Mouse (Mus musculus) forebrain, embryonic 10.5 days (tissue): Measurements from ENCODE around the gene Mprip. TPM values are rescaled to one million over a fixed set of nuclear protein-coding genes. Genes with fewer than 3 reads are reported as not detected.
"Not testable (repeated sequence)": the region's sequence is repeated elsewhere in the genome, so short reads cannot be mapped to it uniquely, and the experiment has no call there.

ENCODE experiments used
- DNase-seq: peaks from one replicate; pipeline ENCODE4 v3.0.0-alpha.2; 2017; ENCODE audit warnings: low spot score; ENCODE audit errors: extremely low spot score
- H3K27ac ChIP-seq: fragments of 300-500 bp; sonication (generic); 2 replicates; pipeline ENCODE4 v1.5.1; 2016; ENCODE audit warnings: mild to moderate bottlenecking
- H3K27me3 ChIP-seq: fragments of 300-500 bp; sonication (generic); 2 replicates; pipeline ENCODE4 v1.6.1; 2016; ENCODE audit warnings: mild to moderate bottlenecking; ENCODE audit not compliant: poor library complexity, severe bottlenecking
- H3K36me3 ChIP-seq: fragments of 300-500 bp; sonication (generic); replicated peaks from 2 replicates; pipeline ENCODE4 v1.6.1; 2016; ENCODE audit warnings: mild to moderate bottlenecking, moderate library complexity
- H3K4me1 ChIP-seq: fragments of 300-500 bp; sonication (generic); 2 replicates; pipeline ENCODE4 v1.6.1; 2016
- H3K4me3 ChIP-seq: fragments of 300-500 bp; sonication (generic); 2 replicates; pipeline ENCODE4 v1.5.1; 2016; ENCODE audit warnings: mild to moderate bottlenecking, moderate library complexity
- H3K9me3 ChIP-seq: fragments of 300-500 bp; sonication (generic); 2 replicates; pipeline ENCODE4 v1.6.1; 2016; ENCODE audit warnings: mild to moderate bottlenecking, moderate library complexity
- whole genome bisulfite sequencing: fragments of 180-500 bp; shearing (Covaris S2); methylation state at CpG from one replicate; pipeline ENCODE4 v1.1.7; 2016; 5-methylcytosine and 5-hydroxymethylcytosine counted together
- polyA plus RNA-seq: library from polyadenylated mRNA; unstranded; fragments of >200 nt; fragmentation: Nextera tagmentation; extraction: Ambion mirVana; gene quantifications from 2 replicates; pipeline ENCODE4 v1.2.1, GENCODE M21; 2016

The Mprip gene
- polyA plus RNA-seq, 1 experiment from 2014 or later: 28.3 TPM

DNA sequence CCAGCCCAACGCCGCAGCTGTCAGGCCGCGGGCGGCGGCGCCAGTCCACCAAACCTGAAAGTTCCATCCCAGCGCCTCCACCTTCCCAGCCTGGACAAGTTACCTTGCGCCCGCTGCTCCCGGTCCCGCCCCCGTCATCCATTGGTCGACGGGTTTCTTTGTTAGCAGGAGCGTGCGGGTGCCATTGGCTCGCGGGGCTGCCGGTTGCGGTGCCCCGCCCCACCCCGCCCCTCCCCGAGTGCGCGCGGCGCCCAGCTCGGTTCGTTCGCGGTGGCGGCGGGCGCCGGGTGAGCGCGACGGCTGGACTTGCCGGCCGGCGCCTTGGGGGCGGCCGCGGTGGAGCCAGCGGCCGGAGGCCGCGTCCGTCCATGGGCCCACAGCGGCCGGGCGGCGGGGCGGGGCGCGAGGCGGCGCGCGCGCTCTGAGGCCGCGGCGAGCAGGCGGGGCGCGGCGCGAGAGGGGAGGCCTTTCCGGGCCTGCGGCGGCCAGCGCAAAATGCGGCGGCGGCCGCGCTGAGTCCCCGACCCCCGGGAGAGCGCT lies 1.2 kb downstream of the Mprip start:
- no peaks in the 10 kb centered on the region; the same call in 1 of the 2 replicates for H3K36me3 ChIP-seq
- H3K27me3 ChIP-seq: peaks cover 24% of the 10 kb centered on the region
- H3K4me3 ChIP-seq: peak overlapping the region; percentile 78
- H3K27ac ChIP-seq: peak overlapping the region; percentile 91
- WGBS: under 1% methylated on average over 76 of the region's 82 CpGs
- no peaks in the 10 kb centered on the region for H3K9me3 ChIP-seq
- H3K4me1 ChIP-seq: peaks cover 40% of the 10 kb centered on the region
- DNase-seq: peak; percentile 97

DNA sequence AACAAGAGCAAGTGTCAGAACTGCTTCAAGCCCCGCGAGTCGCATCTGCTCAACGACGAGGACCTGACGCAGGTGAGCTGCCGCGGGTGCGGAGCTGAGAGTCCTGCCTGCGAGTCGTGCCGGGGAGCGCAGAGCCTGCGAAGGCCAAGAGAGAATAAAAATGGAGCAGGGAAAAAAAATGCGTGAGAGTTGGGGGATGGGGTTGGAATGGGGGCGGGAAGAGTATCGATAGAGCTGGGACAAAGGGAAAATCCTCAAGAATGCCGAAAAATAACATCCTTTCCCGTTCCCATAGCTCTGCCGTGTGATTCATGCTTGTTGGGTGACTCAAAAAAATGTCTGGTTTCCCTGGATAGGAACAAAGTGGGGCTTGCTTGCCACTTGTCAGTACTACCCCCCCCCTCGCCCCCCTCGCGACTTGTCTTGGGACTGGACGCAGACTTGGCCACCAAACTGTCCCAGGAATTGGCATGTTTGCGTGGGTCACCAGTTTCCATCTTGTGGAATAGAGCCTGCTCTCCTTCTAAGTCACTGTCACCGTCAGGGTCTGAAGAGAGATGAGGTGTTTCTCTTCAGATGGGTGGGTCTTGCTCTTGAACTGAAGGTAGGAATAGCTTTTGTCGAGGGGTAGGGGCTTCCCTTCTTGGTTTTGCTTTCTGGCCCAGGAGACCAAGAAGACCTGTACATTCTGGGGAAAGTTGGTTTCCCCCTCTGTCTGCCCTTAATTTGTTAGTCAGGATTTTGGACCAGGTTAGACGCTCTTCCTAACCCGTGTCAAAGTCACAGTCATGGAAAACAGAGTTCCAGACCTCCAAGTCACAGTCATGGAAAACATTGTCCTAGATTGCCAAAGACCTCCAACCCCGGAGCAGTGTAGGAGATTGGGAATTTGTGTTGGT lies 2.0 kb downstream of the Mprip start:
- DNase-seq: peak; percentile 17
- Histone ChIP-seq H3K9me3 (no peaks in the 10 kb centered on the region), H3K27me3 (peaks cover 24% of the 10 kb centered on the region), H3K4me3 (peak overlapping the region; percentile 78), H3K4me1 (peaks cover 40% of the 10 kb centered on the region), H3K27ac (peak overlapping the region; percentile 91), H3K36me3 (no peaks in the 10 kb centered on the region; the same call in 1 of the 2 replicates)
- 6% methylated on average over 30 of the region's 30 CpGs for WGBS

DNA sequence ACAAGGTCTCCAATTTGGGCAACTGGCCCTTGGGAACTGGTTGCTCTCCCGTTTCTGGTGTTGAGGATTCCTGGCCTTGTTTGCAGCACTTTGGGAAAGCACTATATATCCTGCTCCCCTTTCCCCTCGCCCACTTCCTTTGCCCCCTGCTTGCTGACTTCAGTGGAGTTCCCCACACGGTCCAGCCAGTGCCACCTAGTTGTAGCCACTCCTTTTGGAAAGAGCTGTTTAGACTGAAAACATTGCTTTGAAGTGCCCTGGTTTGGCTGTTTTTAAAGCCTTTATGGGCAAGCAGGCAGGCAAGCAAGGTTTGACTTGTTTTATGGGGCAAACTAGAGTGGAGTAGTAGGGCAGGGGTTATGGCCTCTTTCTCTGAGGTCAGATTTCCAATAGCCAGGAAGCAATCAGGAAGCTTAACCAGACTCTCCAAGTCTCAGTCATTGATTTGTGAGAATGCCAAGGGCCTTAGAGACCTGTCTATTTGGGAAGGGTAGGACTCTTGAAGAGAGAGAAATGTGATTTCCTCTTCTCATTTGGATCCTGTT lies 2.7 kb downstream of the Mprip start:
- peak overlapping the region; percentile 78 for H3K4me3 ChIP-seq
- 0 out of 2 replicates have a peak overlapping the region, but pooled peaks have one; percentile 35 for H3K27ac ChIP-seq
- peaks cover 40% of the 10 kb centered on the region for H3K4me1 ChIP-seq
- H3K9me3 ChIP-seq: no peaks in the 10 kb centered on the region
- DNase-seq: no peak
- H3K36me3 ChIP-seq: no peaks in the 10 kb centered on the region; the same call in 1 of the 2 replicates
- WGBS: 29% methylated on average over 3 of the region's 3 CpGs
- peaks cover 24% of the 10 kb centered on the region for H3K27me3 ChIP-seq

DNA sequence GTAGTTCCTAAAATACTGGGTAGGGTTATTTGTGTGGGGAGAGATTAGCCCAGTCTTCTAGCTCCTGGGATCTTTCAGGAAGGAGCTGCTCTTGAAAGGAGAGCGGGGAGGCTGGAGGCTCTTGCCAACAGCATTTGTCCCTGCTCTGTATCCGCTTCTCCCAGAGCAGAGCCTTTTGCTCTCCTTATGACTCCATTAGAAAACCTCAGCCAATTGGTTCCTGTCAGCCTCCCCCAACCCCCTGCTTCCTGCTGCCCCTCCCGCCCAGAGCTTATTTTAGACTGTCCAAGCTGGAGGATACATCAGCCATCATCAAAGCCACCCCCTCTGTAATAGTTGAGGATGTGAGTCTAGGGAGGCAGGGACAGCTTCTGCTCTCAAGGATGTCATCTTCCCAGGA lies 3.7 kb downstream of the Mprip start:
- Histone ChIP-seq H3K4me1 (peaks cover 40% of the 10 kb centered on the region), H3K27ac (no peak overlapping the region), H3K27me3 (peaks cover 18% of the 10 kb centered on the region), H3K9me3 (no peaks in the 10 kb centered on the region), H3K36me3 (no peaks in the 10 kb centered on the region; the same call in 1 of the 2 replicates), H3K4me3 (peak overlapping the region; percentile 15; the same call in 1 of the 2 replicates)
- DNase-seq: no peak
- WGBS: 57% methylated on average over 3 of the region's 3 CpGs

DNA sequence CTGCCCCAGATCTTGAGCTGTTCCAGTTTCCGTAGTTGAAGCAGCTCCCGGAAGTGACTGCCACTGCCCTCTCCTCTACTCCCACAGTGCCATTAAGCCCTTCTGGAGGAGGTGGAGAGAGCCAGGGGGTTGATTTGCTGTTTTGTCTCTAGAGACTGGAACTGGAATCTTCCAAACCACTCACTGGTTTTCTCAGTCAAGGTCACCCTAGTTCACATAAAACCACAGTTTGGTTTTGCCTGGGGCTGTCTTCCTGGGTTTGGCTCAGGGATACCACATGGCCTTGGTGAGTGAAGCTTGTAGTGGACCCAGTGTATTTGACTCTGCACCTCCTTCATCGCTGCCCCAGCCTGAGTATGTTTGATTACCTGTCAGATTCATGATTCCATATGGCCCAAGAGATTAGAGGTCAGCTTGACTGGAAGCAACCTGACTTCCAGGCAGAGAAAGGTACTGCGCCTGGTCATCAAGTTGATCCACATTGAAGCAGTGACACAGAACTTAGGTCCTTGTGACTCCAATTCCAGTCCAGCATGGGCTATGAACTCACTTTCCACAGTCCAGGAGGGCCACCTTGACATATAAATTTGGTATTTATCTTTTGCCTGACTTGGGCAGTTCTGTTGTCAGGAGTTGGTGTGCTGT lies 10.1 kb downstream of the Mprip start:
- Histone ChIP-seq H3K4me1 (peaks cover 6% of the 10 kb centered on the region; the same call in 1 of the 2 replicates), H3K36me3 (peaks cover 11% of the 10 kb centered on the region), H3K9me3 (no peaks in the 10 kb centered on the region), H3K4me3 (no peak overlapping the region), H3K27me3 (no peaks in the 10 kb centered on the region), H3K27ac (no peak overlapping the region)
- 89% methylated on average over 4 of the region's 4 CpGs for WGBS
- DNase-seq: no peak

DNA sequence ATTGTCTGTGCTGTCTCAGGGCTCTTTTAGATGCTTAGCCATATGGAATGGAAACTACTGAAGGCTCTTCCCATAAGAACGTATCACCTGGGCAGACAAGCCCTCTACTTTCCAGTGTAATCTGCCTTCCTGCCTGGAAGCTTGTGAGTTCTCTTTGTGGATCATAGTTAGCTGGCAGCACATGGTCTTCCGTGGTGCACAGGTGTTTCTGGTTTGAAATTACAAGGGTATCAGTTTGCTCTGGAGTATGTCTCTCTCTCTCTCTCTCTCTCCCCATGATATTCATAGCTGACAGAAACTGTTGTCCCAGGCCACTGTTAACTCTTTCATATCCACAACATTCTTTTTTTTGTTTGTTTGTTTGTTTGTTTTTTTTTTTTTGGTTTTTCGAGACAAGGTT lies 12.9 kb downstream of the Mprip start:
- no peaks in the 10 kb centered on the region for H3K27me3 ChIP-seq
- peaks cover 28% of the 10 kb centered on the region for H3K36me3 ChIP-seq
- H3K4me3 ChIP-seq: no peak overlapping the region
- WGBS: 82% methylated on average over 3 of the region's 3 CpGs
- no peak for DNase-seq
- H3K9me3 ChIP-seq: no peaks in the 10 kb centered on the region
- peaks cover 6% of the 10 kb centered on the region; the same call in 1 of the 2 replicates for H3K4me1 ChIP-seq
- H3K27ac ChIP-seq: no peak overlapping the region

DNA sequence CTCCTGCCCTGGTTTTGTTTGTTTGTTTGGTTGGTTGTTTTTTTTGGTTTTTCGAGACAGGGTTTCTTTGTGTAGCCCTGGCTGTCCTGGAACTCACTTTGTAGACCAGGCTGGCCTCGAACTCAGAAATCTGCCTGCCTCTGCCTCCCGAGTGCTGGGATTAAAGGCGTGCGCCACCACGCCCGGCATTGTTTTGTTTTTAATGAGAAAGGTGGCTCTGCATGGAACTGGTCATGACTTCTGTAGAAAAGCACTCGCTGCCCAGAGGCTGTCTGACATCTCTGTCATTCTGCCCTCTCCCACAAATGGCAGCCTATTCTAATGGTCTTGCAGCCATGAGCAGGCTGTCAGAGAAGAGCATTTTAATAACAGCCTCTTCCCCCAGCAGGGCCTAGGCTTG lies 13.6 kb downstream of the Mprip start:
- not testable (repeated sequence) for H3K9me3 ChIP-seq, DNase-seq, H3K27ac ChIP-seq, H3K4me1 ChIP-seq, H3K27me3 ChIP-seq, H3K4me3 ChIP-seq
- 91% methylated on average over 8 of the region's 8 CpGs for WGBS
- peaks cover 32% of the 10 kb centered on the region for H3K36me3 ChIP-seq

DNA sequence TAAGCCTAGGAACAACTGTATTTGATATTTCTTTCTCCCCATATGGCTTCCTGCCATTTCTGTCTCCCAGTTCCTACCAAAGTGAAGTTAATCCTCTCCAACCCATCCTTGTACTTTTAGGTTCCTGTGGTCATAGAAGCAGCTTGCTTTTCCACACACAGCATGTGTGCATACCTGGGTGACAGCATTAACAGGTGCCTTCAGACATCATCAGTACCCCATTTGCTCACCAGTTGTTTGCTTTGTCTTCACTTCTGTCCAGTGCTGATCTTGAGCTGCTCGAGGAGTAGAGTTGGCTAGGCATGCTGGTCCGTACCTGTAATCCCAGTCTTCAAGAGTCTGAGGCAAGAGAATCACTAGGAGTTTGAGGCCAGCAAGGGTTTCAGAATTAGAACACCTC lies 16.7 kb downstream of the Mprip start:
- Histone ChIP-seq H3K9me3 (no peaks in the 10 kb centered on the region), H3K4me1 (no peaks in the 10 kb centered on the region), H3K27me3 (no peaks in the 10 kb centered on the region), H3K36me3 (peaks cover 47% of the 10 kb centered on the region), H3K4me3 (no peak overlapping the region), H3K27ac (no peak overlapping the region)
- WGBS: 93% methylated on average over 2 of the region's 2 CpGs
- DNase-seq: no peak

DNA sequence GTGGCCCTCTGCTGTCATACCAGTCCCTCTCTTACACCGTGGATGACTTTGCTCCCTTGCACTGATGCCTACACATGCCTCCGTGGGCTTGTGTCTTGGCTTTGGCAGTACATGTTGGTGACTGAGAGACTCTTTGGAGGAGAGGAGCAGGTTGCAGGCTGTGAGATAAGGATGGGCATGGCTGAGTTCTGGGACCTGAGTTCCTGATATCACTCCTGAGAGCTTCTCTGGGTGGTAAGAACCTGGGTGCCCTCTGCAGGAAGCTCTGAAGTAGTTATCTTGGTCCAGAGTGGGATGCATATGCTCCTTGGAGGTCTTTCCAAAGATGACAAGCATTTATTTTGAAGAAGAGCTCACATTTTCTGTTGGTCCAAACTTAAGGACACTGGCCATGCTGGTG lies 17.6 kb downstream of the Mprip start:
- Histone ChIP-seq H3K4me1 (no peaks in the 10 kb centered on the region), H3K9me3 (no peaks in the 10 kb centered on the region), H3K27ac (no peak overlapping the region), H3K4me3 (no peak overlapping the region), H3K36me3 (peaks cover 40% of the 10 kb centered on the region), H3K27me3 (no peaks in the 10 kb centered on the region)
- DNase-seq: no peak
- 91% methylated on average over 2 of the region's 2 CpGs for WGBS

DNA sequence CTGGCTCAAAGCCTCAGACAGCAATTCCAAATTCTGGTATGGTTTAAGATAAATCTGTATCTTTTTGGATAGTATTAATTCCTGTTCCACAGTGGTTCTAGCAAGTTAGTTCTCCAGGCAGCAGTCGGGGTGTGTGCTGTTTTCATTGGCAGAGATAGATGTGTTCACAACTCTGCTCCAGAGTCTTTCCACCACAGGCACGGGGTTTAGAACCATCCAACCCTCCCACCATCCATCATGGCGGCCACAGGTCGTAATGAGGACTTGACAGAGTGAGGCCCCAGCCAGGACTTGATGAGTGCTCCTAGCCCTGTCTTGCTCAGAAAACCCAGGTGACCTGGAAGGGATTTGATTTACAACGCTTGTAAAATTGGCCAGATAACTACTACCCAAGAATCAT lies 19.0 kb downstream of the Mprip start:
- H3K9me3 ChIP-seq: no peaks in the 10 kb centered on the region
- no peaks in the 10 kb centered on the region for H3K4me1 ChIP-seq
- no peak overlapping the region for H3K27ac ChIP-seq
- WGBS: 96% methylated on average over 5 of the region's 5 CpGs
- peaks cover 48% of the 10 kb centered on the region for H3K36me3 ChIP-seq
- no peak for DNase-seq
- H3K4me3 ChIP-seq: no peak overlapping the region
- no peaks in the 10 kb centered on the region for H3K27me3 ChIP-seq

DNA sequence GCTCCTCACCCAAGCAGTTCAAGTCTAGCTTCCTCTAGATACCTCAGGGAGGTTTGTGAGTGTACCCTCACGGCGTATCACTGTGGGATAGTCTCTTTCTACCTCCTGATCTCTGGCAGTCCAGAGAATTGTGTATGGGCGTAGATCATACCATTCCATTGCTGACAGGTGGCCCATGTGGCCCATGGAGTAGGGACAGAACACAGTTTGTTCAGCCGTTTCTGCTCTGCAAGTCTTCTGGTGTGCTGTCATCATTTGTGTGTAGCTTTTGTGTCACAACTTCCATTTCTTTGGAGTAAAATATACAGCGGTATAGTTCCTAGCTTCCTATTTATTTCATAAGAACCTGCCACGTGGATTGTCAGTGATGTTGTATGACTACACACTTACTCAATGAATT lies 23.9 kb downstream of the Mprip start:
- no peak overlapping the region for H3K27ac ChIP-seq
- no peak overlapping the region for H3K4me3 ChIP-seq
- WGBS: 95% methylated on average over 6 of the region's 6 CpGs
- DNase-seq: no peak
- no peaks in the 10 kb centered on the region for H3K27me3 ChIP-seq
- no peaks in the 10 kb centered on the region for H3K9me3 ChIP-seq
- H3K4me1 ChIP-seq: peaks cover 9% of the 10 kb centered on the region
- H3K36me3 ChIP-seq: peaks cover 27% of the 10 kb centered on the region

DNA sequence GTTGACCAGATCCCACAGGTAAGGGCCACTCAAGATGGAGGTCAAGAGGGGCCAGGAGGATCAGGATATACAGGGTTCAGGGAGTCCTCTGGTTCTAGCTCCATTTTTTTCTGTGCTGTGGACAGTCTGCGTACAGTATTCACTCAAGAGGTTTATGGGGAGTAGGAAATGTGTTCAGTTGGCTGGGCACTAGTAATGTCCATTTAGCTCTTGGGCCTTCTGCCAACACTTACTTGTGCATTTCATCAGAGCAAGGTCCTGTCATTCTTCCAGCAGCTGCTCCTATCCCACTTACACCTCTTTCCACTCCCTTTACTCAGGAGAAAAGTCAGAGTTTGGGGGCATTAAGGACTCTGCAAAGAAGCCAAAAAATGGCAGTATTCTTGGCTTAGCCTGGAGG lies 33.4 kb downstream of the Mprip start:
- peaks cover 39% of the 10 kb centered on the region for H3K36me3 ChIP-seq
- DNase-seq: no peak
- no peaks in the 10 kb centered on the region for H3K27me3 ChIP-seq
- no peak overlapping the region for H3K4me3 ChIP-seq
- no peak overlapping the region for H3K27ac ChIP-seq
- H3K9me3 ChIP-seq: no peaks in the 10 kb centered on the region
- WGBS: 93% methylated on average over 1 of the region's 1 CpGs
- peaks cover 4% of the 10 kb centered on the region for H3K4me1 ChIP-seq

DNA sequence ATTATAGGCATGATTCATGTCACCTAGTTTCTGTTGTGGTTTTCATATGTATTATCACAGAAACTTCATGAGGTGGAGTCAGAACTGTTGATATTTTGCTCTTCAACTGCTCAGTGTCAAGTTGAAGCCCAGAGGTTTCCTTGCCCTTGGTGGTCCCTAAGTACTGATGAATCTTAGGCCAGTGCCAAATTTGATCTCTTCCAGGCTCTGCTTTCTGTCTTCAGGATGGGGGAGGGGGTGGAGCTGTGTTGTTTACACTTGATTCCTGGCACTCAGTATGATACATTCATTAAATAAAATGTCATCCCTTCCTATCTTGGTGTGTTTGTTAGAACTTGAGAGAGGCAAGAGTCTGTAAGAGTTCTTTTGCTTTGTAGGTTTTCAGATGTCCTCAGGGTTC lies 34.4 kb downstream of the Mprip start:
- no peaks in the 10 kb centered on the region for H3K27me3 ChIP-seq
- DNase-seq: no peak
- no peaks in the 10 kb centered on the region for H3K9me3 ChIP-seq
- no peak overlapping the region for H3K27ac ChIP-seq
- peaks cover 4% of the 10 kb centered on the region for H3K4me1 ChIP-seq
- peaks cover 48% of the 10 kb centered on the region for H3K36me3 ChIP-seq
- H3K4me3 ChIP-seq: no peak overlapping the region
